Mouse (Mus musculus) forebrain, embryonic 15.5 days (tissue): ENCODE measurements around the gene Pear1. TPM values are rescaled to one million over a fixed set of nuclear protein-coding genes. Genes with fewer than 3 reads are reported as not detected.

Source experiments
- ATAC-seq: fragments of 200-750 bp; cut with Nextera tagmentation; replicated peaks from 2 replicates; pipeline ENCODE4 v1.8.0; 2017; ENCODE audit warnings: mild to moderate bottlenecking, moderate TSS enrichment, moderate library complexity
- H3K27ac ChIP-seq: fragments of 300-500 bp; sonication (generic); replicated peaks from 2 replicates; pipeline ENCODE4 v1.5.1; 2015; ENCODE audit warnings: mild to moderate bottlenecking, inconsistent platforms
- H3K27me3 ChIP-seq: fragments of 300-500 bp; sonication (generic); 2 replicates; pipeline ENCODE4 v1.6.1; 2015; ENCODE audit warnings: inconsistent platforms
- H3K36me3 ChIP-seq: fragments of 300-500 bp; sonication (generic); 2 replicates; pipeline ENCODE4 v1.6.1; 2015; ENCODE audit warnings: mild to moderate bottlenecking, inconsistent platforms
- H3K4me1 ChIP-seq: fragments of 300-500 bp; sonication (generic); 2 replicates; pipeline ENCODE4 v1.6.1; 2015; ENCODE audit warnings: inconsistent platforms
- H3K4me2 ChIP-seq: fragments of 300-500 bp; sonication (generic); replicated peaks from 2 replicates; pipeline ENCODE4 v1.6.1; 2015; ENCODE audit warnings: mild to moderate bottlenecking, inconsistent platforms
- H3K4me3 ChIP-seq: fragments of 300-500 bp; sonication (generic); 2 replicates; pipeline ENCODE4 v1.5.1; 2015; ENCODE audit warnings: mild to moderate bottlenecking, inconsistent platforms
- H3K9ac ChIP-seq: fragments of 300-500 bp; sonication (generic); replicated peaks from 2 replicates; pipeline ENCODE4 v1.6.1; 2015; ENCODE audit warnings: mild to moderate bottlenecking, inconsistent platforms
- H3K9me3 ChIP-seq: fragments of 300-500 bp; sonication (generic); 2 replicates; pipeline ENCODE4 v1.6.1; 2016; ENCODE audit warnings: inconsistent platforms
- WGBS: fragments of 180-500 bp; shearing (Covaris S2); methylation state at CpG from one replicate; pipeline ENCODE4 v1.1.7; 2015; ENCODE audit warnings: mixed read lengths; 5-methylcytosine and 5-hydroxymethylcytosine counted together
- polyA plus RNA-seq: library from polyadenylated mRNA; unstranded; fragments of >200 nt; fragmentation: Nextera tagmentation; extraction: Ambion mirVana; gene quantifications from 2 replicates; pipeline ENCODE4 v1.2.1, GENCODE M21; 2015

Pear1 gene
- polyA plus RNA-seq, 1 experiment from 2014 or later = 4.7 TPM

GRCm38 (mm10) chr3:87771088-87771487 is 53.0 kb downstream of the Pear1 start:
- Histone ChIP-seq H3K27me3 (peaks cover 12% of the 10 kb centered on the region), H3K4me2 (no peak overlapping the region), H3K9me3 (no peaks in the 10 kb centered on the region), H3K4me3 (no peak overlapping the region), H3K4me1 (peaks cover 4% of the 10 kb centered on the region), H3K9ac (no peak overlapping the region), H3K27ac (no peak overlapping the region), H3K36me3 (no peaks in the 10 kb centered on the region)
- no peak for ATAC-seq
- WGBS = 55% methylated on average over 6 of the region's 6 CpGs

DNA sequence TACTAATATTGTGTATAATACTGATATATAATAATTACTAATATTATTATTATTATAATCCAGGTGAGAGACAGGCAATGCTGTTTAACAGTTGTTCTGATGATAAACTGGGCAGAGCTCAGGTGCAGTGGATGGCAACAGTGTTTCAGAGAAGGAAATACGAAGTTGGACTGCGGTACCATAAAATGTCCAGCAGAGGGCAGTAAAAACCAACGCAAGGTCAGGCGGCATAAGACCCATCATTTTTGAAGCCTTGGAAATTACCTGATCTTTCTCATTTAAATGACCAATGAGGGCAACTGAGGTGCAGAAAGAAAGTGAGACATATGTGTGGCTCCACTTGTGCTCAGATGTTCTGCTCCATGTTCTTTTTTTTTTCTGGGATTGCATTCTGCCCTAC is 53.8 kb downstream of the Pear1 start:
- Histone ChIP-seq H3K9me3 (no peaks in the 10 kb centered on the region), H3K36me3 (no peaks in the 10 kb centered on the region), H3K4me1 (peaks cover 4% of the 10 kb centered on the region), H3K27ac (no peak overlapping the region), H3K27me3 (peaks cover 12% of the 10 kb centered on the region), H3K9ac (no peak overlapping the region), H3K4me2 (no peak overlapping the region), H3K4me3 (no peak overlapping the region)
- ATAC-seq = no peak
- WGBS = 3% methylated on average over 4 of the region's 4 CpGs

GRCm38 (mm10) chr3:87769506-87769905 is 54.6 kb downstream of the Pear1 start:
- H3K4me2 ChIP-seq = no peak overlapping the region
- 81% methylated on average over 8 of the region's 8 CpGs for WGBS
- no peak for ATAC-seq
- no peak overlapping the region for H3K27ac ChIP-seq
- H3K4me3 ChIP-seq = no peak overlapping the region
- peaks cover 12% of the 10 kb centered on the region for H3K27me3 ChIP-seq
- no peaks in the 10 kb centered on the region for H3K9me3 ChIP-seq
- peaks cover 4% of the 10 kb centered on the region for H3K4me1 ChIP-seq
- H3K36me3 ChIP-seq = no peaks in the 10 kb centered on the region
- no peak overlapping the region for H3K9ac ChIP-seq

GRCm38 (mm10) chr3:87768844-87769243 is 55.3 kb downstream of the Pear1 start:
- H3K4me2 ChIP-seq = peak overlapping the region; percentile 44
- H3K27me3 ChIP-seq = peaks cover 12% of the 10 kb centered on the region
- H3K4me3 ChIP-seq = peak overlapping the region; percentile 35
- no peak overlapping the region for H3K9ac ChIP-seq
- no peaks in the 10 kb centered on the region for H3K9me3 ChIP-seq
- WGBS = 1% methylated on average over 37 of the region's 37 CpGs
- H3K27ac ChIP-seq = no peak overlapping the region
- H3K4me1 ChIP-seq = peaks cover 4% of the 10 kb centered on the region
- no peaks in the 10 kb centered on the region for H3K36me3 ChIP-seq
- 0 out of 2 replicates have a peak, but pooled peaks have one; percentile 26 for ATAC-seq

DNA sequence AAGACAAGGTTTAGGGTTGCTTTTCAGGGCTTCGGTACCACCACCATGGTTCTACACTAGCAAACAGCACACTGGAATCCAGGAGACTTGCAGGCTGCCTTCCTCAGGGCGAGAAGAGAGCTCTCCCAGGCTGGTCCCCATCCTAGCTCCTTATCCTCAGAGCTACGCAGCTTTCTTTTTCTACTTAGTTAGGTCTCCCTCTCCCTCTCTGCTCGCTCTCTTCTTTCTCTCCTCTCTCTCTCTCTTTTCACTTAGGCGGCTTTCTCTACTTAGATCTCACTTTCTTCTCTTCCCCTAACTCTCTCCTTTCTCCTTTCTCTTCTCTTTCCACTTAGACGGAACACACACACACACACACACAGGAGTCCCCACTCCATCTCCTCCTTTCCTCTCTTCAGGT is 55.7 kb downstream of the Pear1 start:
- H3K27ac ChIP-seq = no peak overlapping the region
- H3K9ac ChIP-seq = no peak overlapping the region
- peak overlapping the region; percentile 44 for H3K4me2 ChIP-seq
- WGBS = 53% methylated on average over 6 of the region's 6 CpGs
- ATAC-seq = no peak
- peaks cover 12% of the 10 kb centered on the region for H3K27me3 ChIP-seq
- peak overlapping the region; percentile 35 for H3K4me3 ChIP-seq
- H3K4me1 ChIP-seq = peaks cover 8% of the 10 kb centered on the region
- no peaks in the 10 kb centered on the region for H3K36me3 ChIP-seq
- no peaks in the 10 kb centered on the region for H3K9me3 ChIP-seq

- Histone ChIP-seq H3K36me3 (no peaks in the 10 kb centered on the region), H3K27me3 (peaks cover 12% of the 10 kb centered on the region), H3K9me3 (no peaks in the 10 kb centered on the region), H3K4me3 (peak overlapping the region; percentile 35; the same call in 1 of the 2 replicates), H3K9ac (no peak overlapping the region), H3K4me2 (no peak overlapping the region), H3K4me1 (peaks cover 9% of the 10 kb centered on the region), H3K27ac (no peak overlapping the region)
- WGBS = 79% methylated on average over 8 of the region's 8 CpGs
- no peak for ATAC-seq
These were observed 56.3 kb downstream of the Pear1 start for GRCm38 (mm10) chr3:87767764-87768163.

GRCm38 (mm10) chr3:87766284-87766667 is 57.8 kb downstream of the Pear1 start:
- Histone ChIP-seq H3K9ac (no peak overlapping the region), H3K27ac (no peak overlapping the region), H3K27me3 (peaks cover 12% of the 10 kb centered on the region), H3K4me1 (peaks cover 9% of the 10 kb centered on the region), H3K4me2 (no peak overlapping the region), H3K4me3 (no peak overlapping the region), H3K9me3 (no peaks in the 10 kb centered on the region), H3K36me3 (no peaks in the 10 kb centered on the region)
- 73% methylated on average over 3 of the region's 3 CpGs for WGBS
- ATAC-seq = no peak

GRCm38 (mm10) chr3:87765631-87766283 is 58.3 kb downstream of the Pear1 start:
- Histone ChIP-seq H3K36me3 (no peaks in the 10 kb centered on the region), H3K4me1 (peaks cover 9% of the 10 kb centered on the region), H3K27ac (no peak overlapping the region), H3K4me3 (no peak overlapping the region), H3K9me3 (no peaks in the 10 kb centered on the region), H3K27me3 (peaks cover 12% of the 10 kb centered on the region), H3K9ac (no peak overlapping the region), H3K4me2 (no peak overlapping the region)
- ATAC-seq = no peak
- 82% methylated on average over 5 of the region's 5 CpGs for WGBS

- H3K4me1 ChIP-seq = peaks cover 9% of the 10 kb centered on the region
- no peaks in the 10 kb centered on the region for H3K9me3 ChIP-seq
- H3K36me3 ChIP-seq = no peaks in the 10 kb centered on the region
- 0 out of 2 replicates have a peak overlapping the region, but pooled peaks have one; percentile 51 for H3K27ac ChIP-seq
- H3K4me3 ChIP-seq = no peak overlapping the region
- no peak overlapping the region for H3K4me2 ChIP-seq
- no peak overlapping the region for H3K9ac ChIP-seq
- WGBS = 14% methylated on average over 10 of the region's 10 CpGs
- H3K27me3 ChIP-seq = peaks cover 12% of the 10 kb centered on the region
- no peak for ATAC-seq
These were observed 59.0 kb downstream of the Pear1 start for GRCm38 (mm10) chr3:87765091-87765490.

GRCm38 (mm10) chr3:87764506-87764905 is 59.6 kb downstream of the Pear1 start:
- Histone ChIP-seq H3K9me3 (no peaks in the 10 kb centered on the region), H3K27ac (peak overlapping the region; percentile 51; the same call in 1 of the 2 replicates), H3K36me3 (no peaks in the 10 kb centered on the region), H3K4me1 (peaks cover 9% of the 10 kb centered on the region), H3K4me3 (no peak overlapping the region), H3K27me3 (peaks cover 8% of the 10 kb centered on the region), H3K9ac (no peak overlapping the region), H3K4me2 (no peak overlapping the region)
- ATAC-seq = no peak
- WGBS = 37% methylated on average over 10 of the region's 10 CpGs

GRCm38 (mm10) chr3:87763683-87764289 is 60.3 kb downstream of the Pear1 start:
- WGBS = 30% methylated on average over 9 of the region's 15 CpGs
- ATAC-seq = no peak
- no peak overlapping the region for H3K9ac ChIP-seq
- H3K4me2 ChIP-seq = peak overlapping the region; percentile 25
- H3K36me3 ChIP-seq = no peaks in the 10 kb centered on the region
- no peak overlapping the region for H3K27ac ChIP-seq
- no peak overlapping the region; the same call in 1 of the 2 replicates for H3K4me3 ChIP-seq
- H3K9me3 ChIP-seq = no peaks in the 10 kb centered on the region
- H3K27me3 ChIP-seq = peaks cover 7% of the 10 kb centered on the region; the same call in 1 of the 2 replicates
- peaks cover 6% of the 10 kb centered on the region for H3K4me1 ChIP-seq

GRCm38 (mm10) chr3:87763202-87763601 is 60.9 kb downstream of the Pear1 start:
- peaks cover 7% of the 10 kb centered on the region; the same call in 1 of the 2 replicates for H3K27me3 ChIP-seq
- no peak for ATAC-seq
- no peak overlapping the region for H3K4me3 ChIP-seq
- H3K4me2 ChIP-seq = no peak overlapping the region
- 63% methylated on average over 4 of the region's 4 CpGs for WGBS
- H3K9me3 ChIP-seq = no peaks in the 10 kb centered on the region
- no peak overlapping the region for H3K9ac ChIP-seq
- no peaks in the 10 kb centered on the region for H3K36me3 ChIP-seq
- no peak overlapping the region for H3K27ac ChIP-seq
- H3K4me1 ChIP-seq = peaks cover 5% of the 10 kb centered on the region; the same call in 1 of the 2 replicates
